Mouse (Mus musculus): Measurements from ENCODE around the gene Exoc6b.
"Not testable (repeated sequence)": the region's sequence is repeated elsewhere in the genome, so short reads cannot be mapped to it uniquely, and the experiment has no call there.

Exoc6b gene

DNA sequence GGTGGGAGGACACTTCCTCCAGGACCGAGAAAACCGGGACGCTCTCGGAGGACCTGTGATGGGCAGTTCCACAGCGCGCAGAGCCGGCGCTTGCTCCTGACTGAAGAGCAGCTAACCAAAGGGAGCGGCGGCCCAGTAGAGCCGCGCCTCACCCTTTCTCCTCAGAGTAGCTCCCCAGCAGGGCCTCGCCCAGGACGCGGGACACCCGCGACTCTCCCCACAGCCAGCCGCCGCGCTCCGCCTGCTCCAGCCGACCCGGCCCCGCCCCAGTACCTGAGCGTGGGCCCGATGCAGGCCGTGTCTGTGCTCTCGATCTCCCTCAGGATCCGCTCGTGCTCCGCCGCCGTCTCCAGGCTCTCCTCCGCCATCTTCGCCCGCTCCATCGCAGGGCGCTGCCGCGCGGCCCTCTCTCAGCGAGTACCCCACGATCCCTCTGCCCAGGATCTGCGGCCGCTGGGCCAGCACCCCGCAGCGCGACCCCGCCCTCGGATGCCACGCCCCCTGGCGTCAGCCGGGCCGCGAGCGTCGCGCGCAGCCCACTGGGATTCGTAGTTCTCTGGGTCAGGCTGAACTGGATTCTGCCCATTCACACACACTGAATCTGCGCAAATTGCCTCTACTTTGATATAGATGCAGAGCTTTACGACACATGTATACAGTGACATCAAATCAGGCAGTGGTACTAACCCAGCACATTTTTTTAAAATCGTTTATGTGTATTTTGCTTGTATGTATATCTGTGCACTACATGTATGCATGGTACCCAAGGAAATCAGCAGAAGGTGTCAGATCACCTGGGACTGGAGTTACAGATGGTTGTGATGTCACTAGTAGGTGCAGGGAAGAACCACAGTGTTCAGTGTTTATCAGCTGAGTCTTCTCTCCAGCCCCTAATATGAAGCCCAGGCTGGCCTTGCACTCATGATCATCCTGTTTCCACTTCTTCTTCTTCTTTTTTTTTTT lies at the start of gene Exoc6b:
TSS of gene Exoc6b (minus strand) at position 491 of the 963 bp plus-strand sequence.
- in situ Hi-C loops (cut with MboI, MseI), result no loop called here

DNA sequence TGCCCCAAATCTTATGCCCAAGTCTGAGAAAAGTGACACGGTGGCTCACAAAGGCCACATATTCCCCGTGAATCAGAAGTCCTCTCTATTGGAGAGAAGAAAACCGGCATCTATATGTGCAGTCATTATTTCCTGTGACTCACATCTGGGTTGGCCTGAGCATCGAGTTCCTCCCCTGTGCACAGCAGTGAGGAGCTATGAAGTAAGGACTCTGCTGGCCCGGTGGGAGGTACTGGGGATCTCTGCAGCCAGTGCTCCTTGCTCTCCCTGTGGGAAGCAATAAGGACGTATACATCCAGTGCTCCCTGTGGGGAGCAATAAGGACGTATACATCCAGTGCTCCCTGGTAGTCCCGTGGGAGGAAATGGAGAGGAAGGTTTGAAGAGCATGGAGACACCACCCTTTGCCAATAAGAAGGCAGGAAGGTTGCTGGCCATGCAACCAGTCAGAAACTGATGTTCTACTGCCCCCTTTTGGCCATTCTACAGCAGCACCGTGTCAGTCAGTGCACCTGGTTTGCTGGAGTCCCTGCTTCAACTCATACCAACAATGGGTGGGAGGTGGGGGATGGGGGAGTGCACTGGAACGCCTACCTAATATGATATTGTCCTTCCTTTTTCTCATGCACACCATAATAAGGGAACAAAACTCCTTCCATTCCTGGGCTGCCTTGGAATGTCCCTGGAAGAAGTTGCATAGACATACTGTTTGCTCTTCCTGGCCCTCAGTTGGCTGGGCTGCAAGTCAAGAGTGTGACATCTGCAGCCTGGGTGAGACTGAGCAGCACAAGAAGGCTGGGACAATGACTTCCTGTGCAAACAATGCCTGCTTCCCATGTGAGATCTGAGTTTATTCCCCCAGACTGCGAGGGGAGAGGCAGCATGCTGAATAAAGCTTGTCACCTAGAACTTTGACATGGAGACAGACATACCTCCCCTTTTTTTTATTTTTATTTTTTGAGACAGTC lies 48.5 kb upstream of the Exoc6b start:
- in situ Hi-C loops (cut with MboI, MseI), result not testable (repeated sequence)

DNA sequence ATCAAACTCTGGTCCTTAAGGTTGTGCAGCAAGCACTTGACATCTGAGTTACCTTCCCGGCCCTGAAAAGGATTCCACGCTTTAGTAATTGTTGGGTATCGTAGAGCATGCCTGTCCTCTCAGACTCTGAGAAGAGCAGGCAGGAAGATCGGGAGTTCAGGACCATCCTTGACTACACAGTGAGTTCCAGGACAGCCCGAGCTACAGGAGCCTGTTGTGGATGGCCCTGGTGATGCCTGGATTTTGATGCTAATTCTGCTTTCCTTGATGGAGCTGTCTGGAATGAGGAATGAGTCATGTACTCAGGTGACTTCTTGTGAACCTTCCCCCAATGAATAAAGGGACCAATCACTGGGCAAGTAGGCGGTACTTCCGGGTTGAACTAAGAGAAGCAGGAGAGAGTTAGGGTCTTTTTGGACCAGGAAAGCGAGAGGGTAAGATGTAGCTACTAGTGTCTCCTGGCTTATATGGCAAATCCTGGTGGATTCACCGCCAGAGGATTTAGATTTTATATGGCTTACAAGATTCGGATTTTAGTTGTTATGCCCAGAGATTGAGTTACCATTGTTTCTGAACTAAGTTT lies 35.8 kb upstream of the Exoc6b start:
- in situ Hi-C loops (cut with MboI, MseI), result no loop called here

DNA sequence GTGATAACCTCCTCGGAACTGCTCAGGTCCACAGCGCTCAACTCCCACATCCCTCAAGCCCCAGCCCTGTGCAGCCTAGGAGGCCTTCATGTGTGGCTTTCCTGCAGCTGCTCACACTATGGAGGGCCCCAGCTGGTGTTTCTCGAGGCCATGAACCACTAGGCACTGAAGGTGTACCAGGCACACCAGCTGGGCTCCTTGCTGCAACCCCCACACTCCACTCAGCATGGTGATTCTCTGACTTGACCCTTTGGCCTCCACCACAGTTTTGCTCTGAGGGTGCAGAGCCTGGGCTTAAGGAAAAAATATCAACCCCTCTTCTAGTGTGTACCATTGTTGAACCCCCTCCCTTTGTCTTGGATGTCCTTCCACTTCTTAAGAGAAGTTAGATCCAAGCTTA lies 34.0 kb upstream of the Exoc6b start:
- in situ Hi-C loops (cut with MboI, MseI), result no loop called here

DNA sequence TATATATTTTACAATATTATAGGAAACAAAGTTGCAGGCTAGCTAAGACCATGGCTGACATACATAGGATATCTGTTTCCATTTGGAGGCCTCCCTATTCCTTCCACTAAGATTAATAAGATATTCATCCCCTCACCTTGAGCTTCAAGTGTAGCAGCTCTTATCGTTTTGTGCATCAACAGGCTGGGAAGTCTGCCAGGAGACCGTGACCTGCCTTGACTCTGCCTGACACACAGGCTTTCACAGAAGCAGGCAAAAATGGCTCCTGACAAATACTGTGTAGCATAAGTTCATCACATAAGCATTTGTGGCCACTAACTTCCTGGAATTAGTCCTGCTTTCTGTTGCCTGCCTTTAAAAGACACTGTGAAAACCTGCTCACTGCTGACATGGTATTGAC lies 27.1 kb upstream of the Exoc6b start:
- in situ Hi-C loops (cut with MboI, MseI), result no loop called here

DNA sequence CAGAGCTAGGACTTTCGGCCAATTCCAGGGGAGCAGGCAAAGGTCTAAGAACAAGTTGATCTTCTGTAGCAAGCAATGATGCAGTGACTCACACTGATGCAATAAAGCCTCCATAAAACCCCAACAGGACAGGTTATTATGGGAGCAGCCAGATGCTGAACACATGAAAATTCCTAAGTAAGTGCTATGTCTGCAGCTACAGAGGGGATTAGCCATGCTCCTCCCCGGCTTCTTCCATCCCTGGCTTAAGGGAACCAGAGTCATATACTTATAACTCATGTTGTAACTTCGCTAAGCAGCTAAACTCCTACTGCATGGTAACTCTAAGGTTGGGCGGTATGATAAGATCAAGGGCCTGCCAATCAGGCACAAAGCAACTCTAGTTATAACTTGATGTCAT lies 18.1 kb upstream of the Exoc6b start:
- in situ Hi-C loops (cut with MboI, MseI), result no loop called here

DNA sequence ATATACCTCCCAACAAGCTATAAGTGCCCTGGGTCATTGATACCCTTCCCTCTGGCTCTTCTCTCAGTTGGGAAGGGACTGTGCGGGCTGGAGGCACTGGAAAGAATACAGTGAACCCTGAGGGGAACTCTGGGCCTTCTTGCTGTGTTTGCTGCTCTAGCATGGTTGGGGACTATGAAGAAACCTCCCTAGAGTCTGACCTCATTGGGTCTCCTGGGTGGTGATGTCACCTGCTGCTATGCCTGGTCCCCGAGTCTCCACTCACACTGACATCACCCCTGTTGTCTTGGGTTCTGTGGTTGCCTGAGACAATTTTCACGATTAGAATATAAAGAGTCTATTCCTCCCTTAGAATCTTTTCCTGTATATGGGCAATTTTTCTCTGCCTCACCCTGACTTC lies 17.3 kb upstream of the Exoc6b start:
- in situ Hi-C loops (cut with MboI, MseI), result no loop called here

DNA sequence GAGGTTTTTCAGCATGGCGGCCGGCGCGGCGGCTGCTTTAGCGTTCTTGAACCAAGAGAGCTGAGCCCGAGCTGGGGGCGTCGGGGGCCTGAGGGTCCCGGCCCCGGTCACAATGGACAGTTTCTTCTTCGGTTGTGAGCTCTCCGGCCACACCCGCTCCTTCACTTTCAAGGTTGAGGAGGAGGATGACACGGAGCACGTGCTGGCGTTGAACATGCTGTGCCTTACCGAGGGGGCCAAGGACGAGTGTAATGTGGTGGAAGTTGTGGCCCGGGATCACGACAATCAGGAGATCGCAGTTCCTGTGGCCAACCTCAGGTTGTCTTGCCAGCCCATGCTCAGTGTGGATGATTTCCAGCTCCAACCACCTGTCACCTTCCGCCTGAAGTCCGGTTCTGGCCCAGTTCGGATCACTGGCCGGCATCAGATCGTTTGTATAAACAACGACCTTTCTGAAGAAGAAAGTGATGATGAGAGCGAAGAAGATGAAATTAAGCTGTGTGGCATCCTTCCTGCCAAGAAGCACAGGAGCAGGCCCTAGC lies 6.9 kb upstream of the Exoc6b start:
- in situ Hi-C loops (cut with MboI, MseI), result not testable (repeated sequence)

DNA sequence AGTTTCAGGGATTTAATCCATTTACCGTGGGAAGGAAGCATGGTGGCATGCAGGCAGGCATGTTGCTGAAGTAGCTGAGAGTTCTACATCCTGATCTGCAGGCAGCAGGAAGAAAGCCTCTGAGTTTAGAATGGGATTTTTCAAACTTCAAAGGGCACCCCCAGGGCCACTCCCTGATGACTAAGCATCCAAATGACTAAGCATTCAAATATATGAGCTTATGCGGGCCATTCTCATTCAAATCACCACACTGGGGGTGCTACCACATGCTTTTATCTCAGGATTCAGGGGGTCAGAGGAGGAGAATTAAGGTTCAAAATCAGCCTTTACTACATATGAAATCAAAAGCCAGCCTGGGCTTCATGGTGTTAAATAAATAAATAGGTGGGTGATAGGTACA lies 5.7 kb upstream of the Exoc6b start:
- in situ Hi-C loops (cut with MboI, MseI), result no loop called here

DNA sequence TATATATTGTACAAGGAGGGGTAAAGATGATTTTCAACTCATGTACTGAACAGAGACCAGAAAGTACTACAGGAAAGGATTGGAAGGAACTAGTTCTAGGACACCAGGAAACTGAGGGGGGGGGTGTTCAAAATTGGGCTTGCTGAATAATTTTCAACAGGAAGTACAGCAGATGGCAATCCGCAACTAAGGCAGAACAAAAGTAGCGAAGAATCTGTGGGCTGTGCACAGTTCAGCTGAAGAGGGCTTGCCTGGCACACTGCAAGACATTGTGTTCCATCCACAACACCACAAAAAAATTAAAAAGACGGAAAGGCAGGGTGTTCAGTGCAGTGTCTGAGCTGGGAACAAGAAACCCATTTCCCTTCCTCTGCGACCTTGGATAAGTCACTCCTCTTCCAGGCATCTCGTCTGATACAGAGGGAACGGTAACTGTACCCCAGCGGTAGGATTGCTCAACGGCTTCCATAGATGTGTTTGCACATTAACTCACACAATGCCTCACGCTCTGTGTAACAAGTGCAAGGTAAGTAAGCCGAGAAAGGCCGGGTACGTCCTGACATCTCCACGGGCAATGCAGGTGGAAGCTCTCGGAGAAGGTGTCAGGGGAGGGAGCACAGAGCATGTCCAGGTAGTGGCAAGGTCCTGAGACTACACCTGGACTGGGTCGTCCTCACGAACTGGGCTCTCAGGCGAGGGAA lies 841 bp downstream of the Exoc6b start:
- in situ Hi-C loops (cut with MboI, MseI), result no loop called here

DNA sequence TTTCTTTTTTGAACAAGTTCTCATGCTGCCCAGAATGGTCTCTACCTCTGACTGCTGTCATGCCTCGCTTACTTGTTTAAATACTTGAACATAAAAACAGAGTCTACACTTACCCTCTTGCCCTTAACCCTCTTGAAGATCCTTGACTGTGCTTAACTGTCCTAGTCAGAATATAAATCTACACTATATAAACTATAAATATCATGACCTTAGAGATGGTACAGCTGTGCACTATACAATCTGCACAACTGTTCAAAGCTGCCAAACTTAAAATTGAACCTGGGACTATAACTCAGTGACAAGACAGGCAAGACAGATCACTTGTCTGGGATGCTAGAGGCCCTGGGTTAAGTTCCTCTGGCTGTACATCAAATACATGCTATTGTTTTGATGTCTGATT lies 11.7 kb downstream of the Exoc6b start:
- in situ Hi-C loops (cut with MboI, MseI), result no loop called here

DNA sequence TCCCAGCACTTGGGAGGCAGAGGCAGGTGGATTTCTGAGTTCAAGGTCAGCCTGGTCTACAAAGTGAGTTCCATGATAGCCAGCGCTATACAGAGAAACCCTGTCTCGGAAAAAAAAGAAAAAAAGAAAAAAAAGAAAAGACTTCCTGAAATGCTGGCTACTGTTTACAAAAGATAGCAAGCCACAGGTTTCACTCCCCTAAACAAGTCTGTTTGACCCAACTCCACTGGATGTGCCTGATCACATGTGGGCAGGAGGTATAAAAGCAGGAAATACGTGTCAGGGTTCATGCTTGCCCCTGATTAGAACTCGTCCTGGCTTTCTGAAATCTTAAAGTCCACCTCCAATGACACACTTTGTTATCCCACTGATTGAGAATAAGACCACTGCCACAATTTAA lies 18.2 kb downstream of the Exoc6b start:
- in situ Hi-C loops (cut with MboI, MseI), result no loop called here

DNA sequence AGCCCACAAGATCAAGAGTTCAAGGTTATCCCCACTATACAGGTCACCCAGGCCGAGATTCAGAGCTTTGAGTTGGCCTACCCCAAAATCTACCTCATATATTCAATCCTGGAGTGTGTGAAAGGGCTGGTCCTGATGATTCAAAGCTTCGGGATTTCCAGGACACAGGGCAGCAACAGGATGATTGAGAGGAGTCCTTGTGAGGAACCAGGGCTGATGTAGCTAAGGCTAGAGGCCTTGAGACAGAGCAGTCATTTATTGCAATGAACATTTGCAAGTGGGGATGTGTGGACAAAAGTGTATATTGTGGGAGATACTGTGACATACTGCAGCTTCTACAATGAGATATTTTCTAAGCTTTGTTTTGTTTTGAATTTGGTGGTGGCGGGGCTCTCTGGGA lies 22.8 kb downstream of the Exoc6b start:
- in situ Hi-C loops (cut with MboI, MseI), result loop anchor here (5.0 kb wide), 1 partner anchor 66 kb away; no protein-coding TSS in a partner anchor

DNA sequence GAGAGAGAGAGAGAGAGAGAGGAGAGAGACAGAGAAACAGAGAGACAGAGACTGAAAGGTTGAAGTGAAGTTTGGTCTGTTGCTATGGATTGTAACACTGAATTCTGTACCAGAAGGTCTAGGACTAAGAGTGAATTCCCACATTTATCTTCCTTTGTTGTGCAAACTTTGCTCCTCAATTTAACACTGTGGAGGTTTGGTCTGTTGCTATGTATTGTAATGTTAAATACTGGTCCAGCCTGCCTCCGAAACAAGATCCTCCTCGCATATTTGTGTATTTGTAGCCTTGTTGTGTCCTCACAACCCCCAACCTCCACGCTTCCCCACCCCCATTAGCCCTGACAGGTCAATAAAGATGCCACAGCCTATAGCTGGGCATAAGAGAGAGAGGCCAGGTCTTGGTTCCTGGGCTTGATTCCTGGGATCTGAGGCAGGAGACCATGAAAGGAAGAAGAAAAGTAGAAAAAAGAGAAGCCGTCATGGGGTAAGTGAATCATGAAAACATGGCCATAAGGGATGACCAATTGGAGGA lies 24.6 kb downstream of the Exoc6b start:
- in situ Hi-C loops (cut with MboI, MseI), result loop anchor here (5.0 kb wide), 1 partner anchor 68 kb away; no protein-coding TSS in a partner anchor

DNA sequence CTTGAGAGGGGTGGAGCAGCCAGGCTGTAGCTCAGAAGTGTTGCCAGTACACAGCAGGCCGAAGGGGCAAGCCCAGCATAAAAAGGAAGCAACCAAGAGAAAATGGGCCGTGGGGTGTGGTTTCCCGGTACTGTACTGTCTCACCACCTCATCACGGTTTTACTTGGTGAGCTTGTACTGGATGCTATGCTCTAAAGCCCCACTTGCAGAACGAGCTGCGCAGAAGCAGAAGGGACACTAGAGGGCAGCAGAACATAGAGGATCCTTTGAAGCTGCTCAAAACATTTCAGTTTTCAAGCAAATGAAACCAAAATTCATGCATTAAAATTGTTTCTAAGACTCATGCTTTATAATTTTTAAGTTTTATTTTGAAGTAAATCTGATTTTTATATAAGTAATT lies 31.6 kb downstream of the Exoc6b start:
- in situ Hi-C loops (cut with MboI, MseI), result no loop called here

DNA sequence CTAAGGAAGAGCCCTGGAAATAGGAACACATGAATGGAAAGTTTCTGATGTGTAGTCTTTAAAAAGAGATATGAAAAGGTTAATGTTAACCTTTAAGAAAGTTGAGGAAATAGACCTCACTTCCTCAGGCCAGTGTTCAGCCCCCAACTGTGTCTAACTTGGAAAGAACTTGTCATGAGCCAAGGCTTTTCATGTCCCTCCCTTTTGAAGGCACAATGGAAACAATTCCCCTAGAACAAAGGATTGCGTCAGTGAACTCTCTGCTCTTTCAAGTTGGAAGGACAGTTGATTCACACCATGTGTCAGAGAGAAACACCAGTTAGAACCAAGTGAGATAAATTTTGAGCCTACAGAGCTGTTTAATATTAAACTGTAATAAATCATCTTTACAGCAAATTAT lies 39.6 kb downstream of the Exoc6b start:
- in situ Hi-C loops (cut with MboI, MseI), result no loop called here

DNA sequence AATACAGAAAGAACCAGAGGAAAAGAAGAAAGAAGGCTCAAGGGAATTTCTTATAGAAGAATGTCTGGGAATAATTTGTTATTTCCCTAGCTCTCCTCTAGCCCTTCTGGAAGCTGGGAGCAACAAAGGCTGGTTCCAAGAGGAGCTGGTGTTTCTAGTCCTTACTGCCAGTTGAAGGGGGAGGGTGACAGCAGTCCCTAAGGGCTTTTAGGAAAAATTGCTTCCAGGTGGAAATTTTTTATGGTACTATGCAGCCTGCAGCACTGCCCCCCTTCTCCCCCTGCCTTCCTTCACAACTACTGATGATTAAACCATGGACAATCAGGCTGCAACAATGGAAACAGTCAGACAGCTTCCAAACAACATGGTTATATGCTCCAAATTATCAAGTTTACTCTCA lies 44.9 kb downstream of the Exoc6b start:
- in situ Hi-C loops (cut with MboI, MseI), result no loop called here

DNA sequence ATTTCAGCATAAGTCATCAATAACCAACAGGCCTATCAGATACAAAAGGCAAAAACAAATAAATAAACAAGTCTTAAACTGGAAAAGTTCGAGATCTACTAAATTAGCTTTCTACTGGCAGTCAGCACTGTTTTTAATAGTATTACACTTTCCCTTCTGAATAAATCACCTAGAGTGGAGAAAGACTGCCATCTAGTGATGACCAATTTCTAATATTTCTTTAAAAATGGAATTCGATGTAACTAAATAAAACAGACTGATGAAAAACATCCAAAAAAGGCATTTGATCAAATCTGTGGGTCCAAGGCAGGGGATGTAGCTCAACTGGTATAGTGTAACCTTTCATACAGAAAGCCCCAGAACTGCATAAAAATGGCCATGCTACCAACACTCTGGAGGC lies 52.3 kb downstream of the Exoc6b start:
- in situ Hi-C loops (cut with MboI, MseI), result no loop called here

DNA sequence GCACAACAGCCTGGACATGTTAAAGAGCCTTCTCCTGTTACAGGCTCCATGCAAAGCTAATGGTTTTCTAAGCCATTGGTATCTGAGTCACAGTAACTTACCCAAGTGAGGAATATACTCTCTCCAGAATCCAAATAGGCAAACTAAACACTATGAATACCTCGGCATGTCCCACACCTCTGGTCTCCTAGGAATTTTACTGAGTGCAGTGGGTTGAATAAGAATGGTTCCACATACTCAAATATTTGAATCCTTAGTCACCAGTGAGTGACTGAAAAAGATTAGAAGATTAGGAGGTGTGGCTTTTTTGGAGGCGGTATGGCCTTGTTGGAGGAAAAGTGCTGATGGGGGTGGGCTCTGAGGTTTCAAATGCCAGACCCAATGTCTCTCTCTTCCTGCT lies 55.4 kb downstream of the Exoc6b start:
- in situ Hi-C loops (cut with MboI, MseI), result no loop called here

DNA sequence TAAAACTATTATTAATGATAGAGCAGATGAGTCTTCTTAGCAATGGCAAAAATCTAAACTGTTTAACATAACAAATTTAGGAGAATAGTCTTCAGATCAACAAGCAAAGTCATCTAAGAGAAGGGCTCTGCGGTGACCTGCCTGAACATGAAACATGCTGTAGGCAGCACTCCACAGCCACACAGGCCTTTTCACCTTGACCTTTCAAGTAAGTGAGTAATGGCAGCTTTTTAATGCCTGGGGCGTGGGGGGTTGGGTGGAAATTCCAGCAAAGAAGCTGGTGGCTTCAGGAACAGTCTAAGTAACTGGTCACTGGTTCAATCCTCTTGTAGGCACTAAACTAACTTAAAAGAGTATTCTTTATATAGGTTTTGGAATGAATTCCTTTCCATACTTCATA lies 58.9 kb downstream of the Exoc6b start:
- in situ Hi-C loops (cut with MboI, MseI), result no loop called here

DNA sequence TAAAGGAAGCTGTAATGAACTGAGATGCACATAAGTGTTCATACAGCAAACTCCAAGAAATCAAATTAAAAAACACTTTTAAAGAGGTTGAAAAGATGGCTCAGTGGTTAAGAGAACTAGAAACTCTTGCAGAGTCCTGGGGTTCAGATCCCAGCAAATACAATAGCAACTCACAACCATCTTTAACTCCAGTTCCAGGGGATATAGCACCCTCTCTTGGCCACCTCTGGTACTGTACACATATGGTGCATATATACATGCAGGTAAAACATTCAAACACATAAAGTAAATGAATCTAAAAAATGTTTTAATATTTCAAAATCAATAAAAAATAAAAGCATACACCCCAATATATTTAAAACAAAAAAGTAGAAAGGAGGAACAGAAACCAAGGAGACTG lies 73.9 kb downstream of the Exoc6b start:
- in situ Hi-C loops (cut with MboI, MseI), result no loop called here

Measured in regulatory T cell (primary cell).